Mouse (Mus musculus) left cerebral cortex, postnatal 25 days (tissue): ENCODE data around the gene Tbx1. TPM values are rescaled to one million over a fixed set of nuclear protein-coding genes. Genes with fewer than 3 reads are reported as not detected.
"Not testable (repeated sequence)": the region's sequence is repeated elsewhere in the genome, so short reads cannot be mapped to it uniquely, and the experiment has no call there.

Source experiments
- DNase-seq, 2 experiments: peaks; one replicate each; pipeline ENCODE4 v3.0.0; 2022; ENCODE audit warnings: low spot score in 2 of 2, mixed read lengths in 1 of 2
- intact Hi-C: fragments of 180-260 bp; cut with DNase I; formaldehyde crosslinking; loops from one replicate; pipeline ENCODE4 v1.15.1; 2025
- total RNA-seq, 2 experiments: library from RNA; stranded (reverse); gene quantifications; 2 replicates each; pipeline ENCODE4 v1.2.3; 2021

The Tbx1 gene
- total RNA-seq, 2 experiments from 2014 or later = 0.96 to 1.5 TPM

DNA sequence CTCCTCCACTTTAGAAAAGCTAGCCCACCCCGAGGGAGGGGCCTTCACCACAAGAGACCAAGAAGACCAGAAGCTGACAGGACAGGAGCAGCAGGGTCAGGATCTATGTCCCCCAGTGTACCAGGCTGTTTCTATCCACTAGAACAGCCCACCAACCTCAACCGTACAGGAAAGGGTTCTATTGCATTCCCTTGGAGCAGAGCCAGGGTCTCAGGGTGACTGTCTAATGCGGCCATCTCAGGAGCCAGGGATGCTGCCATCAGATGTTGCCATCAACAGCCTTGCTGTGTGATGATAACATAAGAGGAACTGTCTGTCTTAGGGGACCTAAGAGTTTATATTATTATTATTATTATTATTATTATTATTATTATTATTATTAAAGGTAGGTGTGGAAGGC lies 13.4 kb downstream of the Tbx1 start:
- intact Hi-C loops = no loop called here
- no peak for DNase-seq

DNA sequence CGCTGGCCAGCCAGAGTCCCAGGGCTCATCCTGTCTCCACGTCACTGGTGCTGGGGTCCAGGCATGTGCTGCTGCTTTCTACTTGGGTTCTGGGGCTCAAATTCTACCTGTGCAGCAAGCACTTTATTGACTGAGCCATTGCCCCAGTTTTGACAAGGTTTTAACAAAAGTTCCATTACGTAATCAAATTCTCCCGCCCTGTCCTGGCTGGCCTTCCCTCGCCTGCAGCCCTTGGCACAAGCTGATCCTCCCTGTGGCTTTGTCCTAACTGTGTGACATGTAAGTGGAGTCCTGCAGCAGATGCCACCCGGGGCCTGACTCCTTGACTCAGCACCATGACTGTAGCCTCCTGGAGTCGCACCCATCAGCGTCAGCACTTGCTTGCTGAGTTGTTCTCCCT lies 16.3 kb downstream of the Tbx1 start:
- intact Hi-C loops = no loop called here
- DNase-seq = no peak

DNA sequence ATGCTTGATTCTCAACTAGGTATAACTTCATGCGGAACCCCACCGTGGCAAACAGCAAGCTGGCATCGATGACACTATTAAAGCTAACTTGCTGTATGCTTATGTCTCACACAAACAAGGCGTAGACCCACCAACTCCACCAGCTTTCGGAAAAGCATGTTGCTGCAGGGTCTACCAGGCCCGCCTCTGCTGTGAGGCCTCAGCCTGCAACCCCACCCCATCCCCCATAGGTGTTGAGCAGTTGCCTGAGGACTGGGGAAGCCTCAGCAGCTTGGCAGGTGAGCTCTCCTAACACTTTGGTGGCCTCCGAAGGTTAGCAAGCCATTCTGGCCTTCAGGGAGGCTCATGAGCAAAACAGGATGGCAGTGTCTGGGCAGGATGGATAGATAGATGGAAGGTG lies 21.9 kb downstream of the Tbx1 start:
- no peak for DNase-seq
- intact Hi-C loops = no loop called here

DNA sequence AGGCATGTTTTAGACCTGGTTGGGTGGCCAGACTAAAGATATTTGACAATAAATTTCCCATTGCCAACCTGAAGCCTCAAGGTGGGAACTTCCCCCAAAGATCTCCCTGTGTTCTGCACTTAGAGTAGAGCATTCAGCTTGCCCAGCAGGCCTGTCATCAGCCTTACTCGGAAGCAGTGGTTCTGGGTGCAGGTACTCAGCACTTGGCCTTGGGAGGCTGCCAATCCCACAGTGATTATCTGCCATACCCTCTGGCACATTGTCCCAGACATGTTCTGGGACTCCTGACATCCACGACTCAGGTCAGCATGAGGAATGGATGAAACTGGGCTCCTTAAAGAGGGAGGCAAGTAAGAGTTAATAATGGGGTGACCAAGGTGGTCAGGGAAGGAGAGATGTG lies 26.0 kb downstream of the Tbx1 start:
- intact Hi-C loops = no loop called here
- no peak for DNase-seq

DNA sequence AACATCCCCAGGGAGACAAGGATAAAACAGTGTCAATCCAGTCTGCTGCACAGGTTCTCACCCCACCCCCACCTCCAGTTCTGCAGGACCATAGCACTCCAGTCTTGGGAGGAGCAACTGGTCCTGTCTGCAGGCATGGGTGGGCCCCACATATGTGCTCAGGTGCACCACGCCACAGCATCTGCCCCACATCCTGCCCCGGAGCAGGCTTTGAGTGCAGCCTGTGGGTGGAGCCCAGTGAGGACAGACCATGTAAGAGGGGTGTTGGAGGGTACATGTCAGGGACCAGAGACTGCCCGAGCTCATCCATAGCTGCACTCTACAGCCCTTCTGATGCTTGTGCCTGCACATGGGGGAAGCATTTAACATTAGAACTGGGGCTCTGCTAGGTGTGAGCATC lies 34.0 kb downstream of the Tbx1 start:
- intact Hi-C loops = no loop called here
- DNase-seq = no peak

DNA sequence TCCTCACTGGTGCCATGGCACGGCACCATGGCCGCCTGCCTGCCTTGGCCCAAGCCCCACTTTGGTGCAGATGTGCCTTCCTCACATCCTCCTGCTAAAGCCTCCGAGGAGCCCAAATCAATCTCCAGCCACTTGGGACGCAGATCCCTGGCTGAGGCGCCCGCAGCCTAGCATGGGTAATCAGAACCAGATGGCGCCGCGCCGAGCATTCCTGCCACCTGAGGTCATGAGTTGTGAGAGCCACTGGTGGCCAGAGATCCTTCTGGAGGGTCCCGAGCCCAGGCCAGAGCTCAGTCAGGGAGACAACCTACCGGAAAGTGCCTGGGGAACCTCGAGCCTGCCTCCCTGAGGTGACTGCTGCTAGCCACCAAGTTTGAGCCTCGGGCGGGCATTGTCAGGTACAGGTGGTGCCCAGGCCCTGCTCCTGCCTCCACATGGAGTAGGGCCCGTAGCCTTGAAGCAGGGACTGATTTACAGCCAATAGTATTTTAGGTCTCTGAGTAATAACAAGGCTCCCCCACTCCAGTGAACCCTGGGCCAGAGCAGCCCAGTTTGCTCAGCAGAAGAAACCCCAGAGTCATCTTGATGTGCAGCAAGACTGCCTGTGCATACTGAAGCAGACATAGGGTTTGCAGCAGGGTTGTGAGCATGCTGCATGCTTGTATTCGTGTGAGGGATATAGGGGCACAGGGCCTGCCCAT lies 35.1 kb downstream of the Tbx1 start:
- no peak for DNase-seq

DNA sequence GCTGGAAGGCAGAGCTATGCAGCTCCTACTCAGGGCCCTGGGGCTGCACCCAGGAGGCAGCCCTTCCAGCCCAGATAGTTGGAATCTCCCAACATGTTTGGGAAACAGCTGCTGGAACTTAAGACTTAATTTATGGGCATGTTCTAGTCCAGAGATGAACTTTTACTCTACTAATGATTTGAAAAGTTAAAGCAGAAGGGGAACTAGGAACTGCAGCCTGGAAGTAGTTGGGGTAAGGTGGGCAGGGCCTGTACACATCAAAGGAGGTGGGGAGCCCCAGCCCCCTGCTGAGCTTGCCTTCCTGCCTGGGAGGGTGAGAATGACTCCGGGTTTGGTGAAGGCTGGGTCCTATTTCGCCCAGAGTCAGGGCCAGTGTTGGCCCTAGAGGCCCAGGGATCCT lies 35.8 kb downstream of the Tbx1 start:
- DNase-seq = no peak
- intact Hi-C loops = no loop called here

More for the DNA sequence above, 35.1 kb downstream of the Tbx1 start:
- intact Hi-C loops = no loop called here

DNA sequence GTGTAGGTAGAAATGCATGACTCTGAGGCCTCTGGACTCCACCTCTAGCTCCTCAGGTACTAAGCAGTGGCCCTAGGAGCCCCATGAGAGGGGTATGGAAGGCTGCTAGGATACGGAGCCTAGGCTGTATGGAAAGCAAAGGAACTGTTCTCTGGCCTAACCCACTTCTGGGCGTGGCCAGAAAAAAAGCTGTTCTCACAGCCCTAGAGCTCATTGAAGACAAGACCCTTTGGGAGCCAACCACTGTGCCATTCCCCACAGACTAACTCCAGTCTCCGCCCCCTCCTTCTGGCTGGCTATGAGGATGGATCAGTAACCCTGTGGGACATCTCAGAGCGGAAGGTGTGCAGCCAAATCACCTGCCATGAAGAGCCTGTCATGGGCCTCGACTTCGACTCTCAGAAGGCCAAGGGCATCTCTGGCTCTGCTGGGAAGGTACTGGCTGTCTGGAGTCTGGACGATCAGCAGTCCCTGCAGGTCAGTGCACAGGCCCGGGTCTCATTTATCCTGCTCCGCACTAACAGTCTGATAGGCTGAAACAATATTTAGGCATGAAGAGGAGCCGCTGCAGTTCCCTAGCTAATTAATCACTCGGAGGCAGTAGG lies 38.3 kb downstream of the Tbx1 start:
- no peak for DNase-seq
- intact Hi-C loops = no loop called here

DNA sequence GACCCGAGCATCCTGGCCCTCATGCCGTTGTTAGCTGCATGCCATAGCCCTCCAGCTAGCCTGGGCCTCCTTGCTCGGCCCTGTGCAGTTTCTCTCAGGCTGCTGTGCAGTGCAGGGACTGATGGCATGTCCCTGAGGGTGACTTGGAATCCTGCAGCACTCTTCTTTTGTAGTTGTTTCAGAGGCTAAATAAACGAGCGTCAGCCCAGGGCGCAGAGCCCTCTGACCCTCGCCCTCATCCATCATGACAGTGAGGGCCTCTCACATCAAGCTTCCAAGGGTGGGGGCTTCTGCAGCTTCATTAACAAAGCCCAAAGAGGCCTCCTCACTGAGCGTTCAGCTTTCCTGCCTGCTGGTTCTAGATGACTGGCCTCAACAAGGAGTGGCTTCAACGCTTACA lies 38.9 kb downstream of the Tbx1 start:
- intact Hi-C loops = no loop called here
- DNase-seq = no peak

DNA sequence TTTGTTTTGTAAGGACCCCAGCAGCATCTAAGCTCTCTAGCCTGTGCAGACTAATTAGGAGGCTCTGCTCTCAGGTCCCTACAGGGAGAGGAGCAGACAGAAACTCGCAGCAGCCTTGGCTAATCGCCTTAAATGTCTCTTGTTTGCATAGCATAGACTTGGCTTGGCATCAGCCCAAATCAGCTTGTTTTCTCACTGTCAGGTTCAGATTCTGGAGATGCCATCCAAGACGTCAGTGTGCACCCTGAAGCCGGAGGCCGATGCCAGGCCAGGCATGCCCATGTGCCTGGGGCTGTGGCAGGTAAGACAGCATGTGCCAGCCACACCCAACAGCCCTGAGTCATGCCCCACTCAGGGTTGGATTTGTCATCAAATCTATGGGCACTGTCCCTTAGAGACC lies 42.6 kb downstream of the Tbx1 start:
- DNase-seq = peak in 1 of 2 experiments; percentile 6
- intact Hi-C loops = no loop called here

DNA sequence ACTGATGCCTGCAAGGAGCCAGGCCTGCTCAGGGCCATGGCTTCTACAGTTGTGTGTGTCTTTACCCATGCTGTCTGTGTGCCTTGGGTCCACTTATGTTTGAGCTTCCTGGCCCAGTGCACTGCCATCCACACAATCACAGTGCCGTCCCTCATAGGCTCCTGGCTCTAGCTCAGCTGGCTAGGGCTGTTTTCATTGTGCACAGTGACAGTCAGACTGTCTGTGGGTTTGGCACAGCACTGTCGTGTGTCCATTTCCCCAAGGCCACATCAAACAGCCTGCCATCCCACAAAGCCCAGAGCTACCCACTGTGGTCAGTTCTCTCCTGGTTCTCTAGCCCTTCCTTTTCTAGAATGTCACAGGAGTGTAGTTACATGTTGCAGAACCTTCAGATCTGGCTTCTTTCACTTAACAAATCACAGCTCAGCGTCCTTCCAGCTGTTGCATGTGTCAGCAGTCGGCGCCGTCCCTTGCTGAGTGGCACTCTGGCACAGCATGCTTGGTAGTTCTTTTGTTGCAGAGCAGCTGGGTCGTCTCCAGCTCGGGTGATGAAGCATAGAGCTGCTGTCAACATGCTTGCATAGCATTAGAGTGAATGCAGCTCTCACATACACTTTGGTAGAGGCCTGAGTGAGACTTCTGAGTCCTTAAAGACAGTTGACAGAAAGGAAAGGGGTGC lies 47.2 kb downstream of the Tbx1 start:
- intact Hi-C loops = no loop called here
- peak in 1 of 2 experiments; percentile 7 for DNase-seq

DNA sequence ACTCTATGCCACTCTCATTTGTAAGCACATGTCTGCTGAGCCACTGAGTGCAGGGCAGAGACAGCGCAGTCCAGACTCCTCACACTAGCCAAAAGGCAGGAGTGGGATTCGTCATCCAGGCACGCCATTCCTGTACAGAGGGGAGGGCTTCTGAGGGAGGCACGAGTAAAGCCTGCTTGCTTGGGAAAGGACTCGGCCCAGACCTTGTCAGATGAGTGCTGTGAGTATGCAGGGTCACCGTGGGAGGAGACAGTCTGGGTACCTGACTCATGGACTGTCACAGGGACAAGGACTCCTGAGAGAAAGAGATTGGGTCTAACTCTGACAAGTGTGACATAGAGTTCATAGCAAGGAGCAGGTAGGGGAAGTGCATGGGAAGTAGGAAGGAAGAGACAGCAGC lies 51.2 kb downstream of the Tbx1 start:
- intact Hi-C loops = no loop called here
- no peak for DNase-seq

DNA sequence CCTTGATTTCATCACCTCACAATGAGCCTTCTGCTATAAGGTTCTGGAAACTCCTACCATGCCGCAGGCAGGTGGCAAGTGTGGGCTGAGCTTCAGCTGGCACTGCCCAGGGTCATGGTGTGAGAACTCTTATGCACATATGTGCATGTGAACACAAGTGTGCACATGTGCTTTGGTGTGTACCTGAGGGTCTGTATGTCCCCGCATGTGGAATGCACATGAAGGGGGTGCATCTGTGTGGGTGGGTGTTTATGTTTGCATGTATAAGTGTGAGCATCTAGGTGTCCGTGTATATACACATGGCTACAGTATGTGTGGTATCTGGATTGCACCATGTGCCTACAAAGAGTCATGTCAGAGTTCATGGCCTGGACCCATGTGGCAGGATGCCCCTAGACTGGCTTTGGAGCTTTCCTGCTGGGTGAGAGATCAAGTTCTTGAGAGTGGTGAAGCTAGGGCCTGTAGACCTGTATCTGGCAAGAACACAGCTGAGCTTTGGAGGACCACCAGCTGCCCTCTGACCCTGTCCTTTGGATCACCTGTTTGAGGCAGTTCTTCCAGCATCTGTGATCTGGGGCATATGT lies 53.0 kb downstream of the Tbx1 start:
- no peak for DNase-seq
- intact Hi-C loops = no loop called here

DNA sequence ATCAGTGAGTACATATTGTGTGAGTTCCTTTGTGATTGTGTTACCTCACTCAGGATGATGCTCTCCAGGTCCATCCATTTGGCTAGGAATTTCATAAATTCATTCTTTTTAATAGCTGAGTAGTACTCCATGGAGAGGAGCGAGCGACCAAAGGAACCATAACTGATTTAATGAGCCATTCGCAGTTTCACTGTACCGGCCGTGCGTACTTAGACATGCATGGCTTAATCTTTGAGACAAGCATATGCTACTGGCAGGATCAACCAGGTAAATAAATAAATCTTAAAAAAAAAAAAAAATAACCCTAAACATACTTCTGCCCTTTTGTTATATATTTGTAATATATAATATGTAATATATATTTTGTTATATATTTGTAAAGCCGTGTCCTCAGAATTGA lies 57.4 kb downstream of the Tbx1 start:
- not testable (repeated sequence) for DNase-seq

More for the DNA sequence above, 57.4 kb downstream of the Tbx1 start:
- intact Hi-C loops = not testable (repeated sequence)

Other genes starting within 250 kb of the Tbx1 start
- 100 to 1,000 TPM; 145 to 159 TPM for gene Tango2, start 242.6 kb downstream of the Tbx1 start, total RNA-seq
- gene Arvcf, start 242.5 kb downstream of the Tbx1 start, total RNA-seq = 10 to 100 TPM; 42.8 to 43.1 TPM
- 10 to 100 TPM; 24.6 to 25.3 TPM for gene Txnrd2, start 164.3 kb downstream of the Tbx1 start, total RNA-seq
- 10 to 100 TPM; 91.5 to 92.9 TPM for gene Comt, start 163.8 kb downstream of the Tbx1 start, total RNA-seq
- gene Gnb1l, start 92.0 kb downstream of the Tbx1 start, total RNA-seq = 1 to 10 TPM; 6.0 to 6.7 TPM
- 1 to 10 TPM; 7.4 to 7.6 TPM for gene Rtl10, start 91.8 kb downstream of the Tbx1 start, total RNA-seq
- gene Gp1bb, start 31.7 kb upstream of the Tbx1 start, total RNA-seq = 1 to 10 TPM; 1.4 to 2.6 TPM
- 100 to 1,000 TPM; 258 to 268 TPM for gene Gm49601, start 35.8 kb upstream of the Tbx1 start, total RNA-seq
- gene Sept5, start 39.3 kb upstream of the Tbx1 start, total RNA-seq = 100 to 1,000 TPM; 961 to 977 TPM
- gene Cldn5, start 186.2 kb upstream of the Tbx1 start, total RNA-seq = 10 to 100 TPM; 51.1 to 67.2 TPM
- 10 to 100 TPM; 87.2 to 96.9 TPM for gene Ufd1, start 221.1 kb upstream of the Tbx1 start, total RNA-seq
- 1 to 10 TPM; 1.6 to 1.7 TPM for gene Cdc45, start 221.3 kb upstream of the Tbx1 start, total RNA-seq
- gene 2510002D24Rik, start 245.9 kb upstream of the Tbx1 start, total RNA-seq = 10 to 100 TPM; 24.4 to 24.6 TPM
- 1 to 10 TPM in 1 of 2 experiments, under 1 TPM in 1; 0.98 to 1.7 TPM for gene Gm28539, start 245.9 kb upstream of the Tbx1 start, total RNA-seq